In genomic region chr2:29532921-29533320, GRCm38 (mm10) we compare ENCODE assay signal across 15 mouse cellular contexts.
"Had no signal": no experiment of that assay in that cellular context is flagged by ENCODE, and none has a peak within 500 bp of the region (broad histone marks: within the 10 kb centered on the region; RNA-seq: fewer than 3 reads in every experiment).

No protein-coding gene starts in this region.

- H3K4me1 ChIP-seq: neural tube, embryonic 15.5 days; stomach, embryonic 15.5 days had no signal

- H3K4me2 ChIP-seq: neural tube, embryonic 15.5 days; stomach, embryonic 15.5 days had no signal

- H3K27ac ChIP-seq: neural tube, embryonic 15.5 days; stomach, embryonic 15.5 days; stomach, postnatal 0 days had no signal

- H3K4me3 ChIP-seq: neural tube, embryonic 15.5 days; stomach, embryonic 15.5 days had no signal

- DNase-seq: retina, postnatal 1 day; right cerebral cortex, adult 18-20 months; right cerebral cortex, postnatal 14 days; right cerebral cortex, postnatal 25 days; right cerebral cortex, postnatal 4 days; spleen, adult 18-20 months; thymus, adult 18-20 months; thymus, adult 2 months; thymus, postnatal 14 days; thymus, postnatal 25 days; thymus, postnatal 36 days; thymus, postnatal 4 days had no signal

- H3K9ac ChIP-seq: neural tube, embryonic 15.5 days; stomach, embryonic 15.5 days had no signal

- H3K27me3 ChIP-seq: neural tube, embryonic 15.5 days; stomach, embryonic 15.5 days had no signal

- H3K9me3 ChIP-seq: neural tube, embryonic 15.5 days; stomach, embryonic 15.5 days had no signal

- H3K36me3 ChIP-seq: neural tube, embryonic 15.5 days; stomach, embryonic 15.5 days had no signal
